Mouse (Mus musculus) lung, adult 2 months (tissue): ENCODE measurements around the gene Hsp90ab1. TPM values are rescaled to one million over a fixed set of nuclear protein-coding genes. Genes with fewer than 3 reads are reported as not detected.

Experiments
- DNase-seq: peaks from one replicate; pipeline ENCODE4 v3.0.0; 2022
- H3K4me1 ChIP-seq: fragments of 200-500 bp; 2 replicates; pipeline ENCODE4 v1.6.1; 2011; ENCODE audit warnings: low read length; ENCODE audit not compliant: control insufficient read depth, insufficient read depth
- H3K4me3 ChIP-seq: fragments of 200-500 bp; replicated peaks from 2 replicates; pipeline ENCODE3; 2011; ENCODE audit warnings: low read depth, mild to moderate bottlenecking, control low read depth, low read length; ENCODE audit errors: extremely low read depth
- CTCF ChIP-seq: fragments of 200-500 bp; IDR thresholded peaks from 2 replicates; pipeline ENCODE4 v1.5.1; 2011; ENCODE audit warnings: mild to moderate bottlenecking, low read length, control low read depth; ENCODE audit not compliant: insufficient read depth
- POLR2A ChIP-seq: fragments of 200-500 bp; IDR thresholded peaks from 2 replicates; pipeline ENCODE4 v1.6.1; 2011; ENCODE audit warnings: low read depth, mild to moderate bottlenecking, control low read depth, low read length, borderline replicate concordance; ENCODE audit errors: extremely low read depth
- WGBS: fragments of 180-500 bp; shearing (Covaris S2); methylation state at CpG from one replicate; pipeline ENCODE4 v1.1.7; 2018; 5-methylcytosine and 5-hydroxymethylcytosine counted together
- polyA plus RNA-seq: library from polyadenylated mRNA; depleted of rRNA; stranded (reverse); fragments of >200 nt; gene quantifications from 2 replicates; pipeline ENCODE4 v1.2.3, GENCODE M21; 2012; rRNA removed

Hsp90ab1 gene
- polyA plus RNA-seq, 1 experiment = 340 TPM

- no peaks in the 10 kb centered on the region for H3K4me1 ChIP-seq
- TF ChIP-seq POLR2A = no peak
- no peak for TF ChIP-seq CTCF
- DNase-seq = no peak
- WGBS = 34% methylated on average over 13 of the region's 13 CpGs
- H3K4me3 ChIP-seq = no peak overlapping the region
Measured at GRCm38 (mm10) chr17:45530346-45530782, 42.7 kb downstream of the Hsp90ab1 start.

- DNase-seq = no peak
- no peak overlapping the region for H3K4me3 ChIP-seq
- TF ChIP-seq CTCF = no peak
- no peak for TF ChIP-seq POLR2A
- WGBS = 24% methylated on average over 5 of the region's 5 CpGs
- no peaks in the 10 kb centered on the region for H3K4me1 ChIP-seq
Measured at GRCm38 (mm10) chr17:45526571-45526970, 46.5 kb downstream of the Hsp90ab1 start.

- DNase-seq = no peak
- WGBS = 61% methylated on average over 4 of the region's 4 CpGs
- Histone ChIP-seq H3K4me3 (no peak overlapping the region), H3K4me1 (no peaks in the 10 kb centered on the region)
- no peak for TF ChIP-seq CTCF
- no peak for TF ChIP-seq POLR2A
Measured at GRCm38 (mm10) chr17:45524961-45525360, 48.1 kb downstream of the Hsp90ab1 start.

- Histone ChIP-seq H3K4me1 (no peaks in the 10 kb centered on the region), H3K4me3 (no peak within 1 kb of the TSS)
- TF ChIP-seq CTCF (no peak), POLR2A (no peak)
- 3% methylated on average over 21 of the region's 21 CpGs for WGBS
- DNase-seq = no peak
Measured at GRCm38 (mm10) chr17:45523263-45523662, 49.8 kb downstream of the Hsp90ab1 start, which contains the start of gene Tcte1. TSS of gene Tcte1 (plus strand) at chr17:45523434.

GRCm38 (mm10) chr17:45520136-45520535, 52.9 kb downstream of the Hsp90ab1 start:
- no peak for TF ChIP-seq POLR2A
- no peak for TF ChIP-seq CTCF
- Histone ChIP-seq H3K4me1 (no peaks in the 10 kb centered on the region), H3K4me3 (no peak overlapping the region)
- no peak for DNase-seq
- WGBS = 84% methylated on average over 11 of the region's 11 CpGs

GRCm38 (mm10) chr17:45518766-45519475, 54.1 kb downstream of the Hsp90ab1 start:
- TF ChIP-seq POLR2A = no peak
- TF ChIP-seq CTCF = no peak
- H3K4me1 ChIP-seq = no peaks in the 10 kb centered on the region
- H3K4me3 ChIP-seq = no peak overlapping the region
- WGBS = 90% methylated on average over 12 of the region's 12 CpGs
- DNase-seq = no peak

Other genes with a start within 250 kb of the Hsp90ab1 start
- 5.1 and 7.9 TPM in 2 replicates for gene Cdc5l, start 139.5 kb downstream of the Hsp90ab1 start, polyA plus RNA-seq
- gene Spats1, start 97.9 kb downstream of the Hsp90ab1 start, polyA plus RNA-seq = 0.04 TPM in 1 of 2 replicates, not detected in the other
- gene Aars2, start 66.4 kb downstream of the Hsp90ab1 start, polyA plus RNA-seq = 13.3 and 14.5 TPM in 2 replicates
- 10.8 and 11.0 TPM in 2 replicates for gene Tcte1, start 49.8 kb downstream of the Hsp90ab1 start, polyA plus RNA-seq
- gene Tmem151b, start 23.6 kb downstream of the Hsp90ab1 start, polyA plus RNA-seq = 0.11 and 0.17 TPM in 2 replicates
- gene Nfkbie, start 17.6 kb downstream of the Hsp90ab1 start, polyA plus RNA-seq = 7.2 and 7.8 TPM in 2 replicates
- 89.9 and 102 TPM in 2 replicates for gene Slc35b2, start 9.4 kb downstream of the Hsp90ab1 start, polyA plus RNA-seq
- 185 and 186 TPM in 2 replicates for gene Slc29a1, start 26.3 kb upstream of the Hsp90ab1 start, polyA plus RNA-seq
- gene Mymx, start 28.8 kb upstream of the Hsp90ab1 start, polyA plus RNA-seq = not detected in 2 replicates
- not detected in 2 replicates for gene Capn11, start 86.1 kb upstream of the Hsp90ab1 start, polyA plus RNA-seq
- 131 and 171 TPM in 2 replicates for gene Mrpl14, start 113.1 kb upstream of the Hsp90ab1 start, polyA plus RNA-seq
- 163 and 173 TPM in 2 replicates for gene Tmem63b, start 113.6 kb upstream of the Hsp90ab1 start, polyA plus RNA-seq
- not detected in 2 replicates for gene 1600014C23Rik, start 160.6 kb upstream of the Hsp90ab1 start, polyA plus RNA-seq